Mouse (Mus musculus) neural tube, postnatal 0 days (tissue): ENCODE results near the gene Scn2b. TPM values are rescaled to one million over a fixed set of nuclear protein-coding genes. Genes with fewer than 3 reads are reported as not detected.

Source experiments
- polyA plus RNA-seq: library from polyadenylated mRNA; unstranded; fragments of >200 nt; fragmentation: Nextera tagmentation; extraction: Ambion mirVana; gene quantifications from 2 replicates; pipeline ENCODE4 v1.2.1, GENCODE M21; 2015

Gene Scn2b
- polyA plus RNA-seq: 13.2 and 14.0 TPM in 2 replicates

GRCm38 (mm10) chr9:45117741-45118431 is at the start of gene Scn2b:
Gene Scn2b, plus strand, starts transcription at chr9:45117782.

GRCm38 (mm10) chr9:45079011-45079410 is 38.6 kb upstream of the Scn2b start, which contains the start of gene Jaml:
Gene Jaml, plus strand, starts transcription at chr9:45079183.

GRCm38 (mm10) chr9:45138191-45139032 is 20.8 kb downstream of the Scn2b start, which contains the start of gene Scn4b:
Gene Scn4b, plus strand, starts transcription at chr9:45138395.

Other genes starting within 250 kb of the Scn2b start
- 19.6 and 21.4 TPM in 2 replicates for gene Kmt2a, start 236.5 kb upstream of the Scn2b start, polyA plus RNA-seq
- 999 and 1,059 TPM in 2 replicates for gene Atp5l, start 197.0 kb upstream of the Scn2b start, polyA plus RNA-seq
- gene Ube4a, start 152.2 kb upstream of the Scn2b start, polyA plus RNA-seq: 22.2 and 27.8 TPM in 2 replicates
- gene Cd3g, start 137.4 kb upstream of the Scn2b start, polyA plus RNA-seq: not detected in 2 replicates
- not detected in 2 replicates for gene Cd3d, start 136.0 kb upstream of the Scn2b start, polyA plus RNA-seq
- gene Cd3e, start 108.2 kb upstream of the Scn2b start, polyA plus RNA-seq: 0.21 TPM in 1 of 2 replicates, not detected in the other
- 1.9 and 4.5 TPM in 2 replicates for gene Mpzl2, start 78.0 kb upstream of the Scn2b start, polyA plus RNA-seq
- gene Mpzl3, start 62.6 kb upstream of the Scn2b start, polyA plus RNA-seq: 1.2 and 1.3 TPM in 2 replicates
- 0.34 and 0.39 TPM in 2 replicates for gene Jaml, start 38.6 kb upstream of the Scn2b start, polyA plus RNA-seq
- gene Scn4b, start 20.6 kb downstream of the Scn2b start, polyA plus RNA-seq: 2.3 TPM in 2 replicates
- not detected in 2 replicates for gene BC049352, start 64.2 kb downstream of the Scn2b start, polyA plus RNA-seq
- gene Tmprss4, start 86.3 kb downstream of the Scn2b start, polyA plus RNA-seq: not detected in 2 replicates
- 1.3 and 1.5 TPM in 2 replicates for gene Il10ra, start 151.4 kb downstream of the Scn2b start, polyA plus RNA-seq
- not detected in 2 replicates for gene Tmprss13, start 201.3 kb downstream of the Scn2b start, polyA plus RNA-seq